Mouse (Mus musculus) retina, embryonic 14.5 days (tissue): ENCODE measurements around the gene Gm7579.
"Not testable (repeated sequence)": the region's sequence is repeated elsewhere in the genome, so short reads cannot be mapped to it uniquely, and the experiment has no call there.

Experiments used
- DNase-seq: peaks from one replicate; pipeline ENCODE4 v3.0.0-alpha.2; 2015; ENCODE audit warnings: low spot score

Gm7579 gene

DNA sequence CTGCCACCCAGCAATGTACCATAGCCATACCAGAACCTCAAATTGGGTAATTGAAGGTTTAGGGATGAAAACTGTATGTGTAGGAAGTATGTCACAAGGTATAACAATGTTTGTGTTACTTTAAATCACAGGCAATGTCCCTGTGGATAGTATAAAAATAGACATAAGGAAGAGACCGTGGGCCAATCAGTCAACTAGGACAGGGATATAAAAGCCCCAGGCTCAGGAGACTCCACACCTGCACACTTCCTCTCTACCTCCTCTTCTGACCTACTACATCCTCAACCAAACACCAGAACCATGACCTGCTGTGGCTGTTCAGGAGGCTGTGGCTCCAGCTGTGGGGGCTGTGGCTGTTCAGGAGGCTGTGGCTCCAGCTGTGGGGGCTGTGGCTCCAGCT is at the start of gene Gm7579:
TSS of gene Gm7579 (plus strand) at position 301 of the 400 bp plus-strand sequence.
- no peak for DNase-seq

DNA sequence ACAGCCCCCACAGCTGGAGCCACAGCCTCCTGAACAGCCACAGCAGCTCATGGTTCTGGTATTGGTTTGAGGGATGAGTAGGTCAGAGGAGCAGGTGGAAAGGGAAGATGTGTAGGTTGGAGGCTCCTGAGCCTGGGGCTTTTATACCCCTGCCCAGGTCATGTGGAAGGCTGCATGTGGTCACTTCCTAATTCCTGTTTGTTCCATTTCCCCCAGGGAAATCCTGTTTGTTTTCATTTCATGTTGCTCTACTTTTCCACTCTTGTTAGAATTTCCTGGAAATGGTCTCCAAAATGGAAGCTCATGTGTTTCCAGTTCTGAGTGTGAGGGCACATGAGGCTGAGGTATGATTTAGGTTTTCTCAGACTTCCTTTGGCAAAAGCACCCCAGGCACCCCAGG is 46.0 kb upstream of the Gm7579 start, which contains the start of gene Gm4553:
TSS of gene Gm4553 (minus strand) at position 101 of the 400 bp plus-strand sequence.
- not testable (repeated sequence) for DNase-seq

DNA sequence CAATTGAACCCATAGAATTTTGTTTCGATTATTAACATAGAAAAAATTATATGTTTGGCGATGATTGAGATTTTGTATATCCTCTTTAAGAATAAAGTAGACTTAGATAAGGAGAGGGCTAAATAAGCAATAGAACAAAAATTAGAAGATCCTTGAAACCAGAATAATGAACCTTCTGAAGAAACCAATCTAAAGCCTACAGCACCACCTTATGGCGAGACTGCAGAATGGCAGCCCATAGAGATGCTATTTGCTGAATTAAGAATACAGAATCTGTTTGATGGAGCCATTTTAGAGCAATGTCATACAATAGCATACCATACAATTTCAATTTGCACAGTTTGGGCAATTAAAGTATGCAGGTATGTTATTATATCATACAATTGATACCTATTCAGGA is 41.8 kb upstream of the Gm7579 start:
- peak; percentile 69 for DNase-seq

DNA sequence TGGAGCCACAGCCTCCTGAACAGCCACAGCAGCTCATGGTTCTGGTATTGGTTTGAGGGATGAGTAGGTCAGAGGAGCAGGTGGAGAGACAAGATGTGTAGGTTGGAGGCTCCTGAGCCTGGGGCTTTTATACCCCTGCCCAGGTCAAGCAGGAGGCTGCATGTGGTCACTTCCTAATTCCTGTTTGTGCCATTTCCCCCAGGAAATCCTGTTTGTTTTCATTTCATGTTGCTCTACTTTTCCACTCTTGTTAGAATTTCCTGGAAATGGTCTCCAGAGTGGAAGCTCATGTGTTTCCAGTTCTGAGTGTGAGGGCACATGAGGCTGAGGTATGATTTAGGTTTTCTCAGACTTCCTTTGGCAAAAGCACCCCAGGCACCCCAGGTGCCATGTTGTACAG is 35.8 kb upstream of the Gm7579 start, which contains the start of gene Krtap5-2:
TSS of gene Krtap5-2 (minus strand) at position 101 of the 400 bp plus-strand sequence.
- DNase-seq = not testable (repeated sequence)

DNA sequence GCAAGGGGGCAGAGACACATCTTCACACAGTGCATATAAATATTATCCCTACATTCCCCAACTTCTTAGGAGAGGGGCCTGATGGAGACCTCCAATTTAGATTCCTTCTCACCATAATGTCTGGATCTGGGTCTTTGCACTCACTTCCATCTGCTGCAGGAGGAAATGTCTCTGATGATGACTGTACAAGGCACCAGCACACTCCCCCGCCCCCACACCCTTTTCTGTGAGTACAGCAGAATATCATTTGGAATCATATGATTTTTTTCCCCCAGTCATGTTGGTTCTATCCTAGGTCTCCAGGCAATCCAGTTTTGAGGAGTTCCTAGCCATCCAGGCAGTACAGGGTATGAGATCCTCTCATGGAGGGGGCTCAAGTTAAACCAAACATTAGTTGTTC is 33.0 kb upstream of the Gm7579 start:
- no peak for DNase-seq

DNA sequence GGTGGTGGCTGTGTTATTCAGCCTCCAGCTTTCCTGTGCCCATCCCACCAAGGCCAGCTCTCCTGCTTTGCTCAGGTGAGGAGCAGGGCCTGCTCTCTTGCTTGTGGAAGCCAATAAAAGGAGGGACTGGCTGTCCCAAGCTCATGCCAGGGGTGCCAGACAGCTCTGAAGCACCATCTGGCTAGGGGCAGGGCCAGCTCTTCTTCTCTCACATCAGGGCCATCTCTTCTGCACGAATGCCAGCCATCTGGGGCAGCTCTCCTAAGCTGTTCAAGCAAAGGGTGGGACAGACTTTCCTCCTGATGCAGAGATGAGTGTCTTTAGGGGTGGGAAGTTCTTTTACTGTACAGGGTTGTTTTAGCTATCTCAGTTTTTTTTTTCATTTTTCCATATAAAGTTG is 30.6 kb upstream of the Gm7579 start:
- no peak for DNase-seq

DNA sequence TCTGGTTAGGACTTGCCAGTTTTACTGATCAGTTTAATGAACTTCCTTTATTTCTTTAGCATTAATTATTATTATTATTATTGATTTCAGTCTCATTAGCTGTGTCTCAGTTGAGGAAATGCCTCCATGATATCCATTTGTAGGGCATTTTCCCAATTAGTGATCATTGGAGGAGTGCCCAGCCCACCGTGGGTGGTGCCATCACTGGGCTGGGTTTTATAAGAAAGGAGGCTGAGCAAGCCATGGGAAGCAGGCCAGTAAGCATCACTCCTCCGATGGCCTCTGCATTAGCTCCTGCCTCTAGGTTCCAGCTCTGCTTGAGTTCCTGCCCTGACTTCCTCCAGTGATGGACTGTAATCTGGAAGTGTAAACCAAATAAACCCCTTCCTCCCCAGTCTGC is 23.5 kb upstream of the Gm7579 start:
- no peak for DNase-seq

DNA sequence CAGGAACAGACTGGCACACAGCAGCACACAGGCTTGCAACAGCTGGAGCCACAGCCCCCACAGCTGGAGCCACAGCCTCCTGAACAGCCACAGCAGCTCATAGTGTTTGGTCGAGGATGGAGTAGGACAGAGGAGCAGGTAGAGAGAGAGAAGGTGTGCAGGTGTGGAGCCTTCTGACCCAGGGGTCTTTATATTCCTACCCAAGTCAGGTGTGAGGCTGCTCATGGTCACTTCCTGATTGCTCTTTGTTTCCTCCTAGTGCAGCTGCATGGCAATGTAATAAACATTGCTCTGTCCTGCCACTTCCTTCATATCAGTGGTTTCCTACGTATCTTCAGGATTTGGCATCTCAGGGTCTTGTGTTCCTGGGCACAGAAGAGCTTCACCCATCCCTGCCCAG is 21.4 kb upstream of the Gm7579 start, which contains the start of gene Gm10153:
TSS of gene Gm10153 (minus strand) at position 101 of the 400 bp plus-strand sequence.
- DNase-seq = no peak

DNA sequence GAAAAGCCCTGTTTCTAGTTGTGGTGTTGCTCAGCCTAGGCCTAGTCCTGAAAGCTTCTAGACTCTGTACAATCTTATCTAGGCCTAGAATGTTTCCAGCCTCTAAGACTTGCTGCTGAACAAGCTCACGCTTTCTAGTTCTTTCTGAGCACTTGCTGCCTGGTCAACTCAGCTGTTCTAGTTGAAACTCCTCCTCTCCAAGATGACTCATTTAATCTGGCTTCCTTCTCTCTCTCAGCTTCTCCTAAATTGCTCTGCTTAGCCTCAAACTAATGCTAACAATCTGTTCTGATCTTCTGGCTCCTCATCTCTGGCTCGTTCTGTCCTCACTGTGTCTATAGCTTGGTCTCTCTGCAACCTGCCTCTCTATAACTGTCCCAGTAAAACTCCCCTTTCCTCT is 12.9 kb upstream of the Gm7579 start:
- DNase-seq = no peak

DNA sequence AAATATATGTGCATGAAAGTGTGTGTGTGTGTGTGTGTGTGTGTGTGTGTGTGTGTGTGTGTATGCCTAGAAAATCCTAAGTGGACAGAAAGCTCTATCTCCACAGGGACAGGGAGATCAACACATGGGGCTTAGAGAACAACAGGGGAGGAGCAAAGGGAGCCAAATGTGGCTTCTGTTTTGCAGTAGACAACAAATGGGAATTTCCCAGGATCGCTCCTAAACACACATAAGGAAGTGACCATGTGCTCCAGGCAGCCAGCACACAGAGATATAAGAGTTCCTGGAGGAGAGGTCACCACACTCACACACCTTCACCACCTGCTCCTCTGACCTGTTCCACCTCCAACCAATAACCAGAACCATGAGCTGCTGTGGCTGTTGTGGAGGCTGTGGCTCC is 10.6 kb upstream of the Gm7579 start, which contains the start of gene Krtap5-3:
TSS of gene Krtap5-3 (plus strand) at position 301 of the 400 bp plus-strand sequence.
- DNase-seq = no peak

DNA sequence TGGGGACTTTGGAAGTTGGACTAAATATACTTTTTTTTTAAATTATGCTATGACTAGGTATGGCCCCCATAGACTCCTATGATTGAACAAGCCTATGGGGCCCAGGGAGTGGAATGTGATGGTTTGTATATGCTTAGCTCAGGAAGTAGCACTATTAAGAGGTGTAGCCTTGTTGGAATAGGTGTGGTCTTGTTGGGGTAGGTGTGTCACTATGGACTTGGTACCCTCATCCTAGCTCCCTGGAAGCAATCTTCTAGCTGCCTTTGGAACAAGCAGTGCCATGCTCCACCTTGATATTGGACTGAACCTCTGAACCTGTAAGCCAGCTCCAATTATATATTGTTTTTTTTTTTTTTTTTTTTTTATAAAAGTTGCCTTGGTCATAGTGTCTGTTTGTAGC is 6.2 kb upstream of the Gm7579 start:
- no peak for DNase-seq

DNA sequence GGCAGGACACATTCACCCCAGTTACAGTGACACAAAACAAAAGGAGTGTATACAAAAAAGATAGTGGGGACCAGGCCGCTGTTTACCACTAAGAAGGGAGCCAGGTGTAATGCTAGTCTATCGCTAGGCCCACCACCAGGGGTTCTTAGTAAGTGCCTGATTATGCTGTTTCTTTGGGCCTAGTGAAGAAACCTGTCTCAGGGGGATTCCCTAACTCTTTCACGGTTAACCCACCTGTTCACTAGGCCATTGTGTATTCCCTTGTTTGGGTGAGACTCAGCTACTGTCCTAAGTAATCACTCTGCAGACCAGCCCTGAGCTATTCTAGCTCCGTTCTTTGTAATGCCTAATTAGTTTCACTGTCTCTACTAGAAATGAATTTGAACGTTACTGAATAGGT is 4.8 kb upstream of the Gm7579 start:
- DNase-seq = not testable (repeated sequence)

DNA sequence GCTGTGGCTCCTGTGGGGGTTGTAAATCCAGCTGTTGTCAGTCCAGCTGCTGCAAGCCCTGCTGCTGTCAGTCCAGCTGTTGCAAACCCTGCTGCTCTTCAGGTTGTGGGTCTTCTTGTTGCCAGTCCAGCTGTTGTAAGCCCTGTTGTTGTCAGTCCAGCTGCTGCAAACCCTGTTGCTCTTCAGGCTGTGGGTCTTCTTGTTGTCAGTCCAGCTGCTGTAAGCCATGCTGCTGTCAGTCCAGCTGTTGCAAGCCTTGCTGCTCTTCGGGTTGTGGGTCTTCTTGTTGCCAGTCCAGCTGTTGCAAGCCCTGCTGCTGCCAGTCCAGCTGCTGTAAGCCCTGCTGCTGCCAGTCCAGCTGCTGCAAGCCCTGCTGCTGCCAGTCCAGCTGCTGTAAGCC is 477 bp downstream of the Gm7579 start:
- DNase-seq = not testable (repeated sequence)

DNA sequence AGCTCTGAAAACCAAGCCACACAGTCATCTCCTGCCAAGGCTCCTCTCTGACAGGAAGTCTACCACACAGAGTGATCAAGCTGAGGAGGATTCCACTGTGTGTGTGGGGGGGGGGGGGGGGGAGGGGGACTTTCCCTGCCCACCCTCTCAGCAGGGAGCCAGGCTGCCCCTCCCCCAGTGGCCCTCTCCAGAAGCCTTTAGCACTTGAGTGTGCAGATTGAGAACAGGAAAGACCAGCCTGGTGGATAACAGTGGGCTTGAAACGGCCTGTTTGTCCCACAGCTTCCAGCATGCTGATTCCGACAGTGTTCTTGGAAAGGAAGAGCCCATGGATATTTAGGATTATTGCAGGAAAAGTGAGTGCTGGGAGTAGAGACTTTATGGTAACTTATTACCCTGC is 12.9 kb downstream of the Gm7579 start:
- DNase-seq = no peak

DNA sequence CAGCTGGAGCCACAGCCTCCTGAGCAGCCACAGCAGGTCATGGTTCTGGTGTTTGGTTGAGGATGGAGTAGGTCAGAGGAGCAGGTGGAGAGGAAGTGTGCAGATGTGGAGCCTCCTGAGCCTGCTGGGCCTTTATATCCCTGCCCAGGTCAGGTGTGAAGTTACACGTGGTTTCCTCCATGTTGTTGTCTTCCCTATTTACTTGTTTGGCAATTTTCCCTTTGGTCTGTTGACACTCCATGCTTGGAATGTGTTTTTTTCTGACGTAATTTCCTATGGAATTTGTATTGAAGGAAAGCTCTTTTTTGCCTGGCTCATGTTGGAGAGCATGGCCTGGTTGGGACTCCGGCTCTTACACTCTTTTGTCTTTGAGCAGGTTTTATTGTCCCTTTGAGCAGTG is 18.2 kb downstream of the Gm7579 start, which contains the start of gene Krtap5-5:
TSS of gene Krtap5-5 (minus strand) at position 101 of the 400 bp plus-strand sequence.
- DNase-seq = not testable (repeated sequence)

DNA sequence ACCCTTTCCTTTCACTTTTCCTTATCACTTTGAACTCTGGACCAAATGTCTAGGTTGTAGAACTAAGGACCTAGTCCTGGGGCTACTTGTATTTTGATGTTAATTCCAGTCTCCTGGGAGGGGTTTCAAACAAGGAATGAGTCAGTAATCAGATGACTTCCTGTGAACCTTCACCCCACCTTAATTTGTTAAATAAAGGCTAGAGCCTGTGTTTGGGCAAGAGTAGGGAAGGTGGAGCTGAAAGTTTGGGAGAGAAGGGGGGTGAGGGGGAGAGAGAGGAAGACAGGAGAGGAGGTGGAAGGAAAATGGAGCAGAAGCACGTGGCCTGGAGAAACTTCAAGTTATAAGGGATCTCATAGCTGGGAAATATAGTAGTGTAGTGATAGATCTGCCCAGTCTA is 19.9 kb downstream of the Gm7579 start:
- DNase-seq = no peak

DNA sequence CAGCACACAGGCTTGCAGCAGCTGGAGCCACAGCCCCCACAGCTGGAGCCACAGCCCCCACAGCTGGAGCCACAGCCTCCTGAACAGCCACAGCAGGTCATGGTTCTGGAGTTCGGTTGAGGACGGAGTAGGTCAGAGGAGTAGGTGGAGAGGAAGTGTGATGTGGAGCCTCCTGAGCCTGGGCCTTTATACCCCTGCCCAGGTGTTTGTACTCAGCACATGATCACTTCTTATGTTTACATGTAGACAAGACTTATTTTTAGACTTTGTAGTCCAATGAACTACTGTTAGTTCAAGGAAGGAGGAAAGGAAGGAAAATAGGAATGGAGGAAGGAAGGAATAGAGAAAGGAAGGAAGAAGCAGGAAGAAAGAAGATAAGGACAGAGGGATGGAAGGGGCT is 29.3 kb downstream of the Gm7579 start, which contains the start of gene Gm40460:
TSS of gene Gm40460 (minus strand) at position 101 of the 400 bp plus-strand sequence.
- no peak for DNase-seq

DNA sequence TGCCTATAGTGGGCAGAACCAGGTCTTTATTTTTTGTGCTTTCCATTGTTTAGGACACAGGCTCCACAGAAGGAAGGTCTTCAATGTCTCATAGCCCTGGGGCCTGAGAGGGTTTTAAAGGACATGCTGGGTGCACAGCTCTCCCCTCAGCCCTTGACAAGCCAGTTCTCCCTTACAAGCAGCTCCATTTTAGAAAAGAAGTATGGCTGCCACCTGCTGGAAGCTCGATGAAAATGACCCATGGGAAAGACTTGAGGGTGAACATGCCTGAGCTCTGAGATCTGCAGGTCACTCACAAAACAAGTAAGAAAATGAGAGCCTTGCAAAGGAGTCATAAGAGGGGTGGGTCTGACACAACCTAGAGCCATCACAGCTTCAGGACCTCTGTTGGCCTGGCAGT is 38.2 kb downstream of the Gm7579 start:
- peak; percentile 77 for DNase-seq

DNA sequence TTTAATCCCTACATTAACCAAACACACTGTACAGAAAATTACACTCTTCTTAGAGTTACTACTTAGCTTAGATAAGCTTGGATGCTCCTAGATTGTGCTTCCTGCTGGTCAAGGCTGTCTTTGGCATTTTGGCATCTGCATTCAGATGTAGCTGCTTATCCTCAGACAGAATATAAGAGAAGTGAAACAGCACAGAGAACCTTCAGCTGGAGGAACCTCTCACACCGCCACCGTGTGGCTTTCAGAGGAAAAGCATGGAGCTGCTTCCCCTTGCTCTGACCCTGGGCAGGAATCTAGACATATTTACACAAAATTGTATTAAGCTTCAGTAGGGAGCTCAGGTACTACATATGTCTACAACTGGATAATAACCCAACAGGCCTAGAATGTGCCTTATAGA is 43.9 kb downstream of the Gm7579 start:
- DNase-seq = peak; percentile 77

DNA sequence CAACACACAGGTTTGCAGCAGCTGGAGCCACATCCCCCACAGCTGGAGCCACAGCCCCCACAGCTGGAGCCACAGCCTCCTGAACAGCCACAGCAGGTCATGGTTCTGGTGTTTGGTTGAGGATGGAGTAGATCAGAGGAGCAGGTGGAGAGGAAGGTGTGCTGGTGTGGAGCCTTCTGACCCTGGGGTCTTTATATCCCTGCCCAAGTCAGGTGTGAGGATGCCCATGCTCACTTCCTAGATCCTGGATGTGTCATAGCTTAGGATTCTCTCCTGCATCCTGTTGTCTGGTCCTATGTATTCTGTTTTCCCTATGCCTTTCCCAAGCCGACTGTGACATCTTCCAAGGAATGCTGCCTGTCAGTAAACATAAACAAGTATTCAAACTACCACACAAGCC is 46.6 kb downstream of the Gm7579 start, which contains the start of gene Gm2431:
TSS of gene Gm2431 (minus strand) at position 101 of the 400 bp plus-strand sequence.
- not testable (repeated sequence) for DNase-seq
